Mouse (Mus musculus) stomach, postnatal 0 days (tissue): ENCODE results near the gene Chn1. TPM values are rescaled to one million over a fixed set of nuclear protein-coding genes. Genes with fewer than 3 reads are reported as not detected.

Source experiments
- ATAC-seq: fragments of 200-750 bp; cut with Nextera tagmentation; 2 replicates; pipeline ENCODE4 v1.8.0; 2017; ENCODE audit not compliant: low FRiP score, low TSS enrichment
- DNase-seq: peaks from one replicate; pipeline ENCODE4 v3.0.0-alpha.2; 2016; ENCODE audit warnings: low spot score
- H3K27ac ChIP-seq: fragments of 300-500 bp; sonication (generic); replicated peaks from 2 replicates; pipeline ENCODE4 v1.5.1; 2014; ENCODE audit warnings: mild to moderate bottlenecking, control low read depth
- H3K27me3 ChIP-seq: fragments of 300-500 bp; sonication (generic); 2 replicates; pipeline ENCODE4 v1.6.1; 2014; ENCODE audit warnings: low read length; ENCODE audit not compliant: control insufficient read depth, insufficient read depth
- H3K36me3 ChIP-seq: fragments of 300-500 bp; sonication (generic); 2 replicates; pipeline ENCODE4 v1.6.1; 2014; ENCODE audit warnings: low read length, mixed read lengths; ENCODE audit not compliant: control insufficient read depth, insufficient read depth
- H3K4me1 ChIP-seq: fragments of 300-500 bp; sonication (generic); replicated peaks from 2 replicates; pipeline ENCODE4 v1.6.1; 2014; ENCODE audit warnings: antibody characterized with exemption; ENCODE audit not compliant: control insufficient read depth, insufficient read depth
- H3K4me2 ChIP-seq: fragments of 300-500 bp; sonication (generic); replicated peaks from 2 replicates; pipeline ENCODE4 v1.6.1; 2014; ENCODE audit warnings: low read depth, mild to moderate bottlenecking, control low read depth, moderate library complexity
- H3K4me3 ChIP-seq: fragments of 300-500 bp; sonication (generic); 2 replicates; pipeline ENCODE4 v1.5.1; 2014; ENCODE audit warnings: low read depth, low read length, control low read depth
- H3K9ac ChIP-seq: fragments of 300-500 bp; sonication (generic); 2 replicates; pipeline ENCODE4 v1.6.1; 2014; ENCODE audit warnings: mild to moderate bottlenecking, low read length, control low read depth, mixed read lengths
- H3K9me3 ChIP-seq: fragments of 300-500 bp; sonication (generic); 2 replicates; pipeline ENCODE4 v1.6.1; 2016; ENCODE audit warnings: low read length; ENCODE audit not compliant: control insufficient read depth
- CTCF ChIP-seq: IDR thresholded peaks from 2 replicates; pipeline ENCODE4 v1.5.1; 2016; ENCODE audit warnings: antibody characterized with exemption, low read depth, mild to moderate bottlenecking, moderate library complexity
- EP300 ChIP-seq: optimal IDR thresholded peaks from 2 replicates; pipeline ENCODE3; 2016; ENCODE audit warnings: antibody characterized with exemption
- WGBS: fragments of 180-500 bp; shearing (Covaris S2); extraction: QIAGEN DNeasy Blood & Tissue Kit; methylation state at CpG from one replicate; pipeline ENCODE4 v1.1.7; 2014; 5-methylcytosine and 5-hydroxymethylcytosine counted together
- polyA plus RNA-seq: library from polyadenylated mRNA; unstranded; fragments of >200 nt; fragmentation: Nextera tagmentation; extraction: Ambion mirVana; gene quantifications from 2 replicates; pipeline ENCODE4 v1.2.1, GENCODE M21; 2015

The Chn1 gene
- polyA plus RNA-seq, 1 experiment from 2014 or later: 7.4 TPM

- Histone ChIP-seq H3K4me2 (no peak overlapping the region), H3K27ac (no peak overlapping the region), H3K9ac (no peak overlapping the region), H3K36me3 (no peaks in the 10 kb centered on the region), H3K9me3 (no peaks in the 10 kb centered on the region), H3K27me3 (no peaks in the 10 kb centered on the region), H3K4me3 (no peak overlapping the region), H3K4me1 (no peaks in the 10 kb centered on the region)
- WGBS: 63% methylated on average over 7 of the region's 7 CpGs
- no peak for ATAC-seq
- no peak for DNase-seq
- TF ChIP-seq EP300 (no peak), CTCF (no peak)
Observed at GRCm38 (mm10) chr2:73759899-73760298, 15.2 kb downstream of the Chn1 start.

DNA sequence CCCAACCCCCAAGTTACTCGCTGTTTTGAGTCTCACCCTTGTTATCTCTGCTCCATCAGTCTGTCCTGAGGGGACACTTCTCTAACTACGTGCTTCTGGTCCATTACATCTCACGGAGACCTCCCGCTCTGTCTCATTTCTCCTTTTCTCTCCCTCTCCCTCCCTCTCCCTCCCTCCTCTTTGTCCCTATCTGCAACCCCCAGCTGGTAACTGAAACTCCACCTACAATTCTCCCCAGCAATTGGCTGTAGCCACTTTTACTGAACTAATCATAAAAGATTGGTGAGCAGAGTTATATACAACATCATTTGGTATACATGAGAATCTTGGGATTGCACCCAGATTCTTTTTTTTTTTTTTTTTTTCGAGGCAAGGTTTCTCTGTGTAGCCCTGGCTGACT, 16.1 kb downstream of the Chn1 start:
- H3K4me3 ChIP-seq: no peak overlapping the region
- no peak overlapping the region for H3K4me2 ChIP-seq
- TF ChIP-seq CTCF: no peak
- H3K4me1 ChIP-seq: no peaks in the 10 kb centered on the region
- H3K27me3 ChIP-seq: no peaks in the 10 kb centered on the region
- no peaks in the 10 kb centered on the region for H3K9me3 ChIP-seq
- no peak overlapping the region for H3K9ac ChIP-seq
- no peak overlapping the region for H3K27ac ChIP-seq
- H3K36me3 ChIP-seq: no peaks in the 10 kb centered on the region
- ATAC-seq (no peak), DNase-seq (no peak)
- WGBS: 79% methylated on average over 5 of the region's 5 CpGs

GRCm38 (mm10) chr2:73747297-73747696, 27.8 kb downstream of the Chn1 start:
- Histone ChIP-seq H3K9ac (no peak overlapping the region), H3K9me3 (no peaks in the 10 kb centered on the region), H3K4me1 (no peaks in the 10 kb centered on the region), H3K36me3 (no peaks in the 10 kb centered on the region), H3K27me3 (no peaks in the 10 kb centered on the region), H3K4me3 (no peak overlapping the region), H3K4me2 (no peak overlapping the region), H3K27ac (no peak overlapping the region)
- 78% methylated on average over 1 of the region's 1 CpGs for WGBS
- ATAC-seq: no peak
- DNase-seq: no peak
- TF ChIP-seq CTCF (no peak), EP300 (no peak)

DNA sequence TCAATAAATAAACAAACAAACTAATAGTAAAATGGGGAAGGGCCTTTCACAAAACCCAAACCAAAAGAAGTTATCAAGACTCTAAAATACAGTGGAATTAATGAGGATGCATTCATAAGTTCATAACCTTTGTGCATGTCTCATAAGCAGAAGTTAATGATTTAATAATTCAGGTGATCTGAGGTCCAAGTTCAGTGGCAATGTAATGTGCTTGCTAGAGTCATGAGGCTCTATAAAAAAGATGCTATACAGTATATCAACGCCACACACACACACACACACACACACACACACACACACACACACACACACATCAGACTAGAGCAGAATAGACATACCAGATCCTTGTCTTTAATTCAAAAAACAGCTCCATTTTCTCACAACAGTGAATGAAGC, 28.8 kb downstream of the Chn1 start:
- TF ChIP-seq CTCF: no peak
- no peak for TF ChIP-seq EP300
- H3K4me3 ChIP-seq: no peak overlapping the region
- WGBS: 90% methylated on average over 1 of the region's 1 CpGs
- no peak overlapping the region for H3K9ac ChIP-seq
- DNase-seq (no peak), ATAC-seq (no peak)
- H3K9me3 ChIP-seq: no peaks in the 10 kb centered on the region
- H3K4me1 ChIP-seq: no peaks in the 10 kb centered on the region
- H3K36me3 ChIP-seq: no peaks in the 10 kb centered on the region
- no peaks in the 10 kb centered on the region for H3K27me3 ChIP-seq
- H3K4me2 ChIP-seq: no peak overlapping the region
- H3K27ac ChIP-seq: no peak overlapping the region

DNA sequence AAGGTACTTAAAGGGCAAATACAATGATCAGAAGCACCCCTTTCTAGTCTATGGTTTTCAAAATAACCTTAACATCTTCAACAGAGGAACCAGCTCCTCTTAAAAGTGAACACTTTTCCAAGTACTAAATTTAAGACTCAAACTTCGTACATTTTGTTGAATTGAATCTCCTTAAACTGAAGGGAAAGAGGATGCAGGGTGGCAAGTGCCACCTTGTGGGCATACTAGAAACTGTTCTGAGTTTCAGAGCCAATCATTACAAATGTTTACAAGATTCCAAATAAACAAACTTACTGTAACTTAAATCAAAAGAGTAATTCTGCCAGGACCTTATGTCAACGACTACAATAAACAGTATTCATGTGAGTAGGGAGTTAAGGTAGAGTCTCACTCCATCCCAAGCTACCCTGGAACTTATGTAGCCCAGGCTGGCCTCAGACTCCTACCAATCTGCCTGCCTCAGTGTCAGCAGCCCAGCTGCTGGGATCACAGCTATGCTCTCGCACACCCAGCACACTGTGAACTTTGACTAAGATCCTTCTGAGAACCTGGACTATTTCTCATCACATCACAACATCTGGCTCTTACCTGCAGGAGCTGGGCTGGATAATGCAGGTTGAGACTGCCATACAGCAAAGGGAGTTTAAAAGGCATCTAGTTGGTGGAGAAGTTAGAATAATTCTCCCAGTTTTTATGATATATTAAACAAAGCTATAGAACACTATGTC, 29.3 kb downstream of the Chn1 start:
- H3K4me2 ChIP-seq: no peak overlapping the region
- ATAC-seq: no peak
- TF ChIP-seq CTCF: peak; percentile 86
- no peak for TF ChIP-seq EP300
- no peaks in the 10 kb centered on the region for H3K36me3 ChIP-seq
- H3K9me3 ChIP-seq: no peaks in the 10 kb centered on the region
- 39% methylated on average over 3 of the region's 3 CpGs for WGBS
- no peak overlapping the region for H3K9ac ChIP-seq
- DNase-seq: no peak
- no peak overlapping the region for H3K27ac ChIP-seq
- H3K27me3 ChIP-seq: no peaks in the 10 kb centered on the region
- H3K4me1 ChIP-seq: no peaks in the 10 kb centered on the region
- H3K4me3 ChIP-seq: no peak overlapping the region

DNA sequence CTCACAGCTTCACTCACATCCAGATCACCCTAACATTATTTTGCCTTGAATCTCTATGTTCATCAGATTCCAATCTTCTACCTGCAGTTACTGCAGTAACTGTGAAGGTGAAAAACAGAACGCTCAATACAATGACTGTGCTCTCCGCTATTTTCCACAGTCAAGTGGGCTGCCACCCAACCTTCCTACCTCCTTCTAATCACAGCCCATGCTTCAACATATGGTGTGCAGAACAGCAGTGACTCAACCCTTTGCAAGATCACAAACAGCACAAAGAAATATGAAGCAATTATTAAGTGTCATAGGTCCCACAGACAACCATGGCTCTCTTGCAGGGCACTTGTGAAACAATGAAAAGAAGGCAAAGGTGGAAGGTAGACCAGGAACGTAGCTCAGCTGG, 33.9 kb downstream of the Chn1 start:
- Histone ChIP-seq H3K4me1 (no peaks in the 10 kb centered on the region), H3K36me3 (no peaks in the 10 kb centered on the region), H3K4me3 (no peak overlapping the region), H3K4me2 (no peak overlapping the region), H3K9me3 (no peaks in the 10 kb centered on the region), H3K27ac (no peak overlapping the region), H3K9ac (no peak overlapping the region), H3K27me3 (no peaks in the 10 kb centered on the region)
- DNase-seq: no peak
- TF ChIP-seq EP300: no peak
- TF ChIP-seq CTCF: no peak
- ATAC-seq: no peak
- WGBS: 84% methylated on average over 3 of the region's 3 CpGs
